Mouse (Mus musculus) liver, embryonic 14.5 days (tissue): ENCODE results near the gene BC107364. TPM values are rescaled to one million over a fixed set of nuclear protein-coding genes. Genes with fewer than 3 reads are reported as not detected.

Experiments used
- ATAC-seq: fragments of 200-750 bp; cut with Nextera tagmentation; 2 replicates; pipeline ENCODE4 v1.8.0; 2017; ENCODE audit warnings: moderate number of reproducible peaks, mild to moderate bottlenecking, moderate library complexity; ENCODE audit not compliant: insufficient read depth
- DNase-seq, 3 experiments: peaks; one replicate each; pipeline ENCODE4 v3.0.0-alpha.2; 2012 to 2013; ENCODE audit warnings: low read depth in 3 of 3, low spot score in 3 of 3
- H3K27ac ChIP-seq: fragments of 300-500 bp; sonication (generic); 2 replicates; pipeline ENCODE4 v1.5.1; 2014; ENCODE audit warnings: moderate library complexity, mild to moderate bottlenecking, control low read depth, inconsistent platforms
- H3K27me3 ChIP-seq: fragments of 300-500 bp; sonication (generic); 2 replicates; pipeline ENCODE4 v1.6.1; 2014; ENCODE audit warnings: mild to moderate bottlenecking, low read length, moderate library complexity; ENCODE audit not compliant: control insufficient read depth, insufficient read depth
- H3K36me3 ChIP-seq: fragments of 300-500 bp; sonication (generic); replicated peaks from 2 replicates; pipeline ENCODE4 v1.6.1; 2014; ENCODE audit warnings: low read depth; ENCODE audit not compliant: control insufficient read depth, insufficient read depth
- H3K4me1 ChIP-seq, 2 experiments: fragments of 200-500 bp in 1 of 2; fragments of 300-500 bp in 1 of 2; sonication (generic) in 1 of 2; replicated peaks; 2 replicates each; pipeline ENCODE4 v1.6.1; 2012 to 2014; ENCODE audit warnings: antibody characterized with exemption in 1 of 2, inconsistent platforms in 1 of 2, low read length in 1 of 2; ENCODE audit not compliant: control insufficient read depth in 2 of 2, insufficient read depth in 2 of 2
- H3K4me2 ChIP-seq: fragments of 300-500 bp; sonication (generic); 2 replicates; pipeline ENCODE4 v1.6.1; 2014; ENCODE audit warnings: low read depth, mild to moderate bottlenecking, control low read depth, moderate library complexity
- H3K4me3 ChIP-seq, 2 experiments: fragments of 200-500 bp in 1 of 2; fragments of 300-500 bp in 1 of 2; sonication (generic) in 1 of 2; 2 replicates each; pipeline ENCODE4 v1.5.1; 2012 to 2014; ENCODE audit warnings: low read depth in 2 of 2, low read length in 2 of 2, mild to moderate bottlenecking in 2 of 2, control low read depth in 1 of 2, inconsistent platforms in 1 of 2, moderate library complexity in 1 of 2; ENCODE audit not compliant: insufficient read depth in 1 of 2
- H3K9ac ChIP-seq: fragments of 300-500 bp; sonication (generic); replicated peaks from 2 replicates; pipeline ENCODE4 v1.6.1; 2014; ENCODE audit warnings: mild to moderate bottlenecking, control low read depth, moderate library complexity
- H3K9me3 ChIP-seq: fragments of 300-500 bp; sonication (generic); 2 replicates; pipeline ENCODE4 v1.6.1; 2016; ENCODE audit warnings: low read length, mixed read lengths; ENCODE audit not compliant: control insufficient read depth
- CTCF ChIP-seq: IDR thresholded peaks from 2 replicates; pipeline ENCODE4 v1.5.1; 2016; ENCODE audit warnings: antibody characterized with exemption, low read depth, control low read depth
- EP300 ChIP-seq: IDR thresholded peaks from 2 replicates; pipeline ENCODE4 v1.6.1; 2016; ENCODE audit warnings: antibody characterized with exemption, low read depth
- WGBS: fragments of 180-500 bp; shearing (Covaris S2); extraction: QIAGEN DNeasy Blood & Tissue Kit; methylation state at CpG from one replicate; pipeline ENCODE4 v1.1.7; 2014; ENCODE audit not compliant: insufficient replicate concordance; 5-methylcytosine and 5-hydroxymethylcytosine counted together
- polyA plus RNA-seq, 2 experiments: library from polyadenylated mRNA; depleted of rRNA in 1 of 2; stranded (reverse) in 1 of 2; unstranded in 1 of 2; fragments of >200 nt; fragmentation: Nextera tagmentation in 1 of 2; extraction: Ambion mirVana in 1 of 2; gene quantifications; 2 replicates each; pipeline versions ENCODE4 v1.2.1 to v1.2.3; 2012 to 2014

Gene BC107364
- polyA plus RNA-seq, 2 experiments, result not detected

GRCm38 (mm10) chr3:96416056-96416455 lies 36.0 kb downstream of the BC107364 start:
- Histone ChIP-seq H3K27ac (no peak overlapping the region), H3K4me2 (no peak overlapping the region)
- ATAC-seq, result no peak

DNA sequence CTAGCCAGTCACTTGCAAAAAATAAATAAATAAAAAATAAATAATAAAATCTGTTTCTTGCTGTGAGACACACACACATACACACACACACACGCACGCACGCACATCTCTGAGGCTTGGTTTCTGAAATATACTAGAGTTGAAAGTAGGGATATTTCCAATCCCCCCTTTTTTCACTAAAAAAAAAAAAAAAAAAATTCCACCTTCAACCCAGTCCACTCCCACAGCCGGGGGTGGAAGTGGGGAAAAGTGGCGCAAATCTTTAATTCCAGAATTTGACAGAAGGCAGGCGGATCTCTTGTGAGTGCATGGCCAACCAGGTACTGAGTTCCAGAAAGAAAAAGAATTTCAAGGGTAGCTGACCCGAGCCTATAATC lies 37.2 kb downstream of the BC107364 start:
- no peak overlapping the region for H3K27ac ChIP-seq
- WGBS, result 21% methylated on average over 7 of the region's 7 CpGs
- H3K4me2 ChIP-seq, result peak overlapping the region; percentile 85
- peak overlapping the region; percentile 17 to 81; a peak in 3 of 4 replicates for H3K4me3 ChIP-seq
- H3K36me3 ChIP-seq, result no peaks in the 10 kb centered on the region; the same call in 1 of the 2 replicates
- no peak for TF ChIP-seq CTCF
- TF ChIP-seq EP300, result no peak
- peak overlapping the region; percentile 51 for H3K9ac ChIP-seq
- peaks cover 9 to 18% of the 10 kb centered on the region in 2 experiments for H3K4me1 ChIP-seq
- peaks cover 2% of the 10 kb centered on the region; the same call in 1 of the 2 replicates for H3K27me3 ChIP-seq
- no peaks in the 10 kb centered on the region for H3K9me3 ChIP-seq
- ATAC-seq (no peak), DNase-seq (no peak)

More at GRCm38 (mm10) chr3:96416056-96416455, 36.0 kb downstream of the BC107364 start:
- no peak overlapping the region for H3K4me3 ChIP-seq
- no peaks in the 10 kb centered on the region; the same call in 1 of the 2 replicates for H3K36me3 ChIP-seq
- H3K4me1 ChIP-seq, result peaks cover 9 to 18% of the 10 kb centered on the region in 2 experiments
- no peaks in the 10 kb centered on the region for H3K9me3 ChIP-seq
- DNase-seq, result no peak
- H3K9ac ChIP-seq, result no peak overlapping the region
- 33% methylated on average over 2 of the region's 2 CpGs for WGBS
- H3K27me3 ChIP-seq, result no peaks in the 10 kb centered on the region
- TF ChIP-seq EP300, result no peak
- no peak for TF ChIP-seq CTCF

GRCm38 (mm10) chr3:96414126-96414950 lies 37.8 kb downstream of the BC107364 start:
- WGBS, result under 1% methylated on average over 64 of the region's 64 CpGs
- peak overlapping the region; percentile 85 for H3K4me2 ChIP-seq
- peak overlapping the region; percentile 86 for H3K9ac ChIP-seq
- no peak for TF ChIP-seq EP300
- H3K9me3 ChIP-seq, result no peaks in the 10 kb centered on the region
- peak; percentile 71 to 75 (median 74) for DNase-seq
- peaks cover 9 to 21% of the 10 kb centered on the region in 2 experiments for H3K4me1 ChIP-seq
- ATAC-seq, result peak; percentile 81
- H3K36me3 ChIP-seq, result no peaks in the 10 kb centered on the region; the same call in 1 of the 2 replicates
- H3K27me3 ChIP-seq, result peaks cover 6% of the 10 kb centered on the region
- H3K4me3 ChIP-seq, result peak overlapping the region; percentile 70 to 81
- peak overlapping the region; percentile 58 for H3K27ac ChIP-seq

DNA sequence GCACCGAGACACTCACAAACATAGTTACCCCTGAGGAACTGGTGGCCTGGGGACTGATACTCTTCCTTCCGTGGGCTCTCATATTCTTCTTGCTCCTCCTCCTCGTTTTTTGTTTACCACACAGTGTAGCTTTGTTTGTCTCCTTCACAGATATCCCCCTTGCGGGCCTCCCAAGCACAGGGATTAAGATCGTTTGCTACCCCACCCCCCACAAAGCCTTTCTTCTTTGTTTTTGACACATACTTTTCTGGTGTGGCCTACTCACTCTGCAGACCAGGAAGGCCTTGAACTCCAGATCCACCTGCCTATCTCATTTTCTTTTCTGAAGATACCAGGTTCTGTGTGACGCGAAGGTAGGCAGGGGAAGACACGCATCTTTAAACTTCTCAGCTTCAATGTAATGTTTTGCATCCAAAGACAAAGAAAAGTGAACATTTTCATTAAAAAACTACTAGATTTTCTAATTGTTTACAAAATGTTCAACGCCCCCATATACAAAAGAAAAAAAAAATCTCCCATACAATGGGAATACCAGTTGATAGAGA lies 38.5 kb downstream of the BC107364 start:
- no peaks in the 10 kb centered on the region for H3K9me3 ChIP-seq
- H3K4me2 ChIP-seq, result peak overlapping the region; percentile 85
- DNase-seq, result no peak
- peaks cover 6% of the 10 kb centered on the region for H3K27me3 ChIP-seq
- H3K27ac ChIP-seq, result no peak overlapping the region
- peaks cover 9 to 22% of the 10 kb centered on the region in 2 experiments for H3K4me1 ChIP-seq
- 35% methylated on average over 9 of the region's 9 CpGs for WGBS
- H3K9ac ChIP-seq, result peak overlapping the region; percentile 86
- H3K4me3 ChIP-seq, result peak overlapping the region; percentile 70 to 81
- no peak for ATAC-seq
- TF ChIP-seq EP300, result no peak
- no peak for TF ChIP-seq CTCF
- no peaks in the 10 kb centered on the region; the same call in 1 of the 2 replicates for H3K36me3 ChIP-seq

GRCm38 (mm10) chr3:96411821-96412220 lies 40.3 kb downstream of the BC107364 start:
- 0 out of 2 replicates have a peak, but pooled peaks have one; percentile 19 for TF ChIP-seq CTCF
- no peak for TF ChIP-seq EP300
- no peak overlapping the region for H3K9ac ChIP-seq
- no peak for DNase-seq
- no peaks in the 10 kb centered on the region for H3K9me3 ChIP-seq
- H3K4me2 ChIP-seq, result no peak overlapping the region
- H3K27me3 ChIP-seq, result peaks cover 9% of the 10 kb centered on the region
- H3K4me3 ChIP-seq, result no peak overlapping the region
- 64% methylated on average over 3 of the region's 3 CpGs for WGBS
- no peak for ATAC-seq
- H3K4me1 ChIP-seq, result peaks cover 9 to 22% of the 10 kb centered on the region in 2 experiments
- H3K36me3 ChIP-seq, result no peaks in the 10 kb centered on the region; the same call in 1 of the 2 replicates
- H3K27ac ChIP-seq, result no peak overlapping the region
